Mouse (Mus musculus) adipocyte (in vitro differentiated cells): ENCODE results near the gene Tbxas1.

ENCODE experiments used
- DNase-seq: peaks from one replicate; pipeline ENCODE4 v3.0.0-alpha.2; 2016; ENCODE audit warnings: low spot score

Tbxas1 gene

DNA sequence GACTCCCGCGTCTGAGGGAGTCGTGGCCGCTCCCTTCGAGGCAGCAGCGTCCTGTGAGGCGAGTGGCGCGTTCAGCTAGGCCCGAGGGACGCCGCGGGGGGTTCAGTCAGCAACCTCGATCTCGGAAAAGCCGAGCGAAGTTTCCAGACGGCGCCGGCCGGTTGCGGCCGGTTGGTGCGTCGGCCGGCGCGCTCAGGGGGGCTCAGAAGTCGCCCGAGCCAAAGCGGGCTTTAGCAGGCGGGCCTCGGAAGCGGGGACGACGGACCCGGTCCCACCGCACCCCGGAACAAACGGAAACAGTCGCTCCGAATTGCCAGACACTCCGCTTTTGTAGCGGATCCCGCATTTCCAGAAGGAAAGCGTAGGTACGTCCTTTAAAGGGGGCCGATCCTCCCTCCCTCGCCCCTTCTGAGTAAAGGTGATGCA is 243.3 kb downstream of the Tbxas1 start:
- DNase-seq: no peak

DNA sequence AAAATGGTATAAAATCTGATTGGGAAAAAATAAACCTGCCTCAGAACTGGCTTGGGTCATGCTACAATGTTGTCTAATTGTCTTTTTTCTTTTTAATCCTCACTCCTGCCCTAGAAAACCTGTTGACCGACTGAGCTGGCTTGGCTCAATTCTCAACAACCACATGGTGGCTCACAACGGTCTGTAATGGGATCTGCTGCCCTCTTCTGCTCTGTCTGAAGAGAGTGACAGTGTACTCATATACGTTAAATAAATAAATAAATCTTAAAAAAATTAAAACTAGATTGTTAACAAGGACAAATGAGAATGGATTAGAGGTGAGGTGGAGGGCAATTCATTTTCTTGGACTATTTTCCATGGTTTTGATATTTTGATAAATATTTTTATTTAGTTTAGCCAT is 245.5 kb downstream of the Tbxas1 start:
- DNase-seq: peak; percentile 25

DNA sequence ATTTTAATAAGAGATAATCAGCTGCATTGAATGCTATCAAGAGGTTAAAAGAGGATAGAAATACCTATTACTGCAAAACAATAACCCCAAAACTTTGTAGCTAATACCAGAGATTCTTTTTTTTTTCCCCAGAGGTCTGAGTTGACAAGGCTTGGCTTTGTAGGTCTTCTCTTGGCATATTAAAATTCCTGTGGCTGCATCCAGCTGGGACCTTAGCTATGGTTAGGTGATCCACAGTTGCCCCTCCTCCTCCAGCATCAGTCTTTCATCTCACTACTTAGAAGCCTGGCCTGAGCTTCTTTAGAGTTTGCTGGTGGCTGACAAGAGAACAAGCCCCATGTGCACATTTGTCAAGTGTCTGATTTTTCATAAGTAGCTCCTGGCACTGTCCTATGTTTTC is 249.5 kb downstream of the Tbxas1 start:
- DNase-seq: no peak

- no peak for DNase-seq
Measured at GRCm38 (mm10) chr6:39131480-39131879, 256.3 kb downstream of the Tbxas1 start.

GRCm38 (mm10) chr6:39132556-39132955 is 257.4 kb downstream of the Tbxas1 start:
- DNase-seq: no peak
